Mouse (Mus musculus): Measurements from ENCODE around the gene Fdxr.

The Fdxr gene

GRCm38 (mm10) chr11:115276780-115277603, at the start of gene Fdxr:
TSS of gene Fdxr (minus strand) at chr11:115277050.
- in situ Hi-C loops (cut with MboI; ENCODE audit: low pct_unique_long_range_greater_than_20kb in 1 of 2, low sequenced_read_pairs in 2 of 2, unreplicated experiment in 1 of 2): loop anchor here in 1 of 2 experiments (10.0 kb wide), 1 partner anchor 182 kb away; the partner anchor contains the start of gene Rab37

GRCm38 (mm10) chr11:115323354-115323753, 46.5 kb upstream of the Fdxr start:
- in situ Hi-C loops (cut with MboI; ENCODE audit: low pct_unique_long_range_greater_than_20kb in 1 of 2, low sequenced_read_pairs in 2 of 2, unreplicated experiment in 1 of 2): loop anchor here in 1 of 2 experiments (5.0 kb wide), 1 partner anchor 34 kb away; no protein-coding TSS in a partner anchor

GRCm38 (mm10) chr11:115321906-115322693, 45.2 kb upstream of the Fdxr start, which contains the start of gene Ush1g:
TSS of gene Ush1g (minus strand) at chr11:115322041.
- in situ Hi-C loops (cut with MboI; ENCODE audit: low pct_unique_long_range_greater_than_20kb in 1 of 2, low sequenced_read_pairs in 2 of 2, unreplicated experiment in 1 of 2): loop anchor here in 1 of 2 experiments (5.0 kb wide), 1 partner anchor 35 kb away; no protein-coding TSS in a partner anchor

- in situ Hi-C loops (cut with MboI; ENCODE audit: low pct_unique_long_range_greater_than_20kb in 1 of 2, low sequenced_read_pairs in 2 of 2, unreplicated experiment in 1 of 2): loop anchor here in 1 of 2 experiments (5.0 kb wide), 1 partner anchor 37 kb away; no protein-coding TSS in a partner anchor
Measured at GRCm38 (mm10) chr11:115319704-115320383, 43.0 kb upstream of the Fdxr start.

DNA sequence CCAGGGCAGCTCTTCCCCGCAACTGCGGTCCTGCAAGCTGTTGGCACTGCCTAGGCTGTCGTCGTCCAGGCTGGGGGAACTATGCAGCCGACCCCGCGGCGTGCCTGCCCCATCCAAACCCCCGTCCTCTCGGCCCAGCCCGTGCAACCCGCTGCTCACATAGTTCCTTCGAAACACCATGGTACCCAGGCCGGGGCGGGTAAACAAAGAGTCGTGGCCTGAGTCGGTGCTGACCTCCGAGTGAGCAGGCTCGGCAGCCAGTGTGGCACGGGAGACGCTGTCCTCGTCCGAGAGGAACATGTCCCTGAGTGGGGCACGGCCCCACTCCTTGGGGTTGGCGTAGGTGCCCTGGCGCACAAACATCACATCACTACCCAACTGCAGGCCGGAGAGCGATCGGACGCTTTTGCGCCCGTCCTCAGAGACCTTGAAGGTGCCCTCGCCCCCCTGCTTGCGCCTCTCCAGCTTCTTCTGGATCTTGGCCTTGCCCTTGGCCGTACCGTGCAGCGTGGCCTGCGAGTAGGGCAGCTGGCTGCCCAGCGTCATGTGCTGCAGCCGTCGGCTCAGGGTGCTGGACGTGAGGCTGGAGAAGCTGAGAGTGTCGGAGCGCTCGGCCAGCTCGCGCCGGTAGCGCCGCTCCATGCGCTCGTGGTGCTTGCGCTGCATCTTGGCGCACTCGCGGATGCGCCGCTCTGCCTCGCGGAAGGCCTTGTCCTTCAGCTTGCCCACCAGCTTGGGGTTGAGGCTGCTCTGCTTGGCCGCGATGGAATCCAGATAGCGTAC, 41.6 kb upstream of the Fdxr start:
- in situ Hi-C loops (cut with MboI; ENCODE audit: low pct_unique_long_range_greater_than_20kb in 1 of 2, low sequenced_read_pairs in 2 of 2, unreplicated experiment in 1 of 2): no loop called here

DNA sequence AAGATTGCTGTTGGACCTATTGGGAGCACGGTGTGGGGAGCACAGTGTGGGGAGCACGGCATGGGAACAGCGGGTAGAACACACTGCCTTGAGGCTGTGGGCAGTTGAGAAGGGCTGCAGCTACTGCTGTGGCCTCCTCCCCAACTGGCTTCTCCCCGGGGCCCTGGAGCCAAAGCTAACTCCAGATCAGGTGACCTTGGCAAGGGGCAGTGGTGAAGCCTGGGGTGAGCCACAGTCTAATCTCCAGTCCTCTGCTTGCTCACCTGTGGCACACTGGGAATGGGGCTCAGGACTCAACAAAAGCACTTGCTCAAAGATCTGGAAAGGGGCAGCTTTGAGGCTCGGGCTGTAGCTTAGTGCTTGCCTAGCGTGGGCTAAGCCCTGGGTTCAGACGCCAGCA, 40.4 kb upstream of the Fdxr start:
- in situ Hi-C loops (cut with MboI; ENCODE audit: low pct_unique_long_range_greater_than_20kb in 1 of 2, low sequenced_read_pairs in 2 of 2, unreplicated experiment in 1 of 2): no loop called here

GRCm38 (mm10) chr11:115314249-115314648, 37.4 kb upstream of the Fdxr start:
- in situ Hi-C loops (cut with MboI; ENCODE audit: low pct_unique_long_range_greater_than_20kb in 1 of 2, low sequenced_read_pairs in 2 of 2, unreplicated experiment in 1 of 2): no loop called here

DNA sequence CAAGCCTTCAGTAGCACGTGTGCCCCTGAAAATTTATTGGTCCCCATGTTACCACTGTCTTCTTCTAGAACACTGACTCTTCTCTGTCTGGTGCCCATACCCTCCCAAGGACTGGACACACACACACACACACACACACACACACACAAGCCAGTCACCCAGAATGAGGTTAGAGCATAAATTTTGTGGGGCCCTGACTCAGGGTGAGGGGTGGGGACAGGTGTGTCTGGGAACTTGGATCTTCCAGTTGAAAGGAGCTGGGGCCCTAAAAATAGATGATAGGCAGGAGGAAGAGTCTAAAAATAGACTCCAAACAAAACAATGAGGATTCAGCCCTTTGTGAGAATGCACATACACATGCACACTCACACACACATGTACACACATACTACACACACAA, 31.9 kb upstream of the Fdxr start:
- in situ Hi-C loops (cut with MboI; ENCODE audit: low pct_unique_long_range_greater_than_20kb in 1 of 2, low sequenced_read_pairs in 2 of 2, unreplicated experiment in 1 of 2): no loop called here

- in situ Hi-C loops (cut with MboI; ENCODE audit: low pct_unique_long_range_greater_than_20kb in 1 of 2, low sequenced_read_pairs in 2 of 2, unreplicated experiment in 1 of 2): no loop called here
Measured at GRCm38 (mm10) chr11:115306863-115307262, 30.0 kb upstream of the Fdxr start, which contains the start of gene Otop2. TSS of gene Otop2 (plus strand) at chr11:115307163.

DNA sequence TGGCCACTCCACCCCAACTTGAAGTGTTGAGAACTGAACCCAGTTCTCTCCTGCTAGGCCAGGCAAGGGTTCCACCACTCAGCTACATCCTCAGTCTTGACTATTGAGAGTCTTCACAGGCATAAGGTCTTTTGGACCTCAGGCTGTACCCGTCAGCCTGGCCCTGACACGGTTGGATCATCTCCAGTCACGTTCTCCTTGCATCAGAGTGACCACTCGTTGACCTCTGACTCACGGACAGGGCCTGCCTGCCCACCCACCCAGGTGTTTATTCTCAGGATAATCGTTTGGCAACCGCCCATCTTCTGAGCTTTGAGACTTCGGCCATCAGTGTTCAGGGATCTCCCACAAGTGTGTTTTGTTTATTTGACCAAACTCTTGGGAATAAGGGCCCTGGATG, 26.3 kb upstream of the Fdxr start:
- in situ Hi-C loops (cut with MboI; ENCODE audit: low pct_unique_long_range_greater_than_20kb in 1 of 2, low sequenced_read_pairs in 2 of 2, unreplicated experiment in 1 of 2): no loop called here

DNA sequence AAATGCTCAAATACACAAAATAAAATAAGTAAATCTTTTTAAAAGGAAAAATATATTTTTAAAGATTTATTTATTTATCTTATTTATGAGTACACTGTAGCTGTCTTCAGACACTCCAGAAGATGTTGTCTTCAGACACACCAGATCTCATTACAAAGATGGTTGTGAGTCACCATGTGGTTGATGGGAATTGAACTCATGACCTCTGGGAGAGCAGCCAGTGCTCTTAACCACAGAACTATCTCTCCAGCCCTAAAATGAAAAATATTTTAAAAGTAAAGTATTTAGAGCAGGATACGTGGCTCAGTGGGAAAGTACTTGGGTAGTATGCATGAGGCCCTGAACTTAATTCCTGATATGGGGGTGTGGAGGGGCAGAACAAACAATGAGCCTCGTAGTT, 24.5 kb upstream of the Fdxr start:
- in situ Hi-C loops (cut with MboI; ENCODE audit: low pct_unique_long_range_greater_than_20kb in 1 of 2, low sequenced_read_pairs in 2 of 2, unreplicated experiment in 1 of 2): no loop called here

GRCm38 (mm10) chr11:115300745-115301144, 23.9 kb upstream of the Fdxr start:
- in situ Hi-C loops (cut with MboI; ENCODE audit: low pct_unique_long_range_greater_than_20kb in 1 of 2, low sequenced_read_pairs in 2 of 2, unreplicated experiment in 1 of 2): no loop called here

GRCm38 (mm10) chr11:115298160-115298559, 21.3 kb upstream of the Fdxr start:
- in situ Hi-C loops (cut with MboI; ENCODE audit: low pct_unique_long_range_greater_than_20kb in 1 of 2, low sequenced_read_pairs in 2 of 2, unreplicated experiment in 1 of 2): no loop called here

GRCm38 (mm10) chr11:115297214-115297826, 20.5 kb upstream of the Fdxr start, which contains the start of gene Fads6:
TSS of gene Fads6 (minus strand) at chr11:115297663.
- in situ Hi-C loops (cut with MboI; ENCODE audit: low pct_unique_long_range_greater_than_20kb in 1 of 2, low sequenced_read_pairs in 2 of 2, unreplicated experiment in 1 of 2): no loop called here

GRCm38 (mm10) chr11:115296471-115297210, 19.8 kb upstream of the Fdxr start:
- in situ Hi-C loops (cut with MboI; ENCODE audit: low pct_unique_long_range_greater_than_20kb in 1 of 2, low sequenced_read_pairs in 2 of 2, unreplicated experiment in 1 of 2): no loop called here

- in situ Hi-C loops (cut with MboI; ENCODE audit: low pct_unique_long_range_greater_than_20kb in 1 of 2, low sequenced_read_pairs in 2 of 2, unreplicated experiment in 1 of 2): no loop called here
Measured at GRCm38 (mm10) chr11:115295939-115296338, 19.1 kb upstream of the Fdxr start.
